Mouse (Mus musculus) layer of hippocampus, adult 2 months (tissue): ENCODE data around the gene Macc1. TPM values are rescaled to one million over a fixed set of nuclear protein-coding genes. Genes with fewer than 3 reads are reported as not detected.

Experiments used
- DNase-seq, 2 experiments: peaks; one replicate each; pipeline ENCODE4 v3.0.0; 2022; ENCODE audit warnings: low spot score in 2 of 2
- H3K27ac ChIP-seq: fragments of 200-600 bp; 2 replicates; pipeline ENCODE4 v1.8.1; 2022
- H3K4me3 ChIP-seq: fragments of 200-600 bp; 2 replicates; pipeline ENCODE4 v1.8.1; 2022; ENCODE audit warnings: mild to moderate bottlenecking
- CTCF ChIP-seq: fragments of 200-600 bp; conservative IDR thresholded peaks from 2 replicates; pipeline ENCODE4 v1.8.1; 2022; ENCODE audit warnings: antibody characterized with exemption, mild to moderate bottlenecking, moderate library complexity
- total RNA-seq, 2 experiments: library from RNA; stranded (reverse); gene quantifications; 2 replicates each; pipeline ENCODE4 v1.2.3; 2021

Macc1 gene
- total RNA-seq, 2 experiments from 2014 or later = not detected

- no peak for DNase-seq
- H3K27ac ChIP-seq = no peak overlapping the region
- H3K4me3 ChIP-seq = no peak overlapping the region
- no peak for TF ChIP-seq CTCF
Measured at GRCm38 (mm10) chr12:119404810-119405209, 90.7 kb downstream of the Macc1 start.

GRCm38 (mm10) chr12:119410522-119410921 lies 96.5 kb downstream of the Macc1 start:
- H3K4me3 ChIP-seq = no peak overlapping the region
- no peak for TF ChIP-seq CTCF
- no peak overlapping the region for H3K27ac ChIP-seq
- DNase-seq = no peak

GRCm38 (mm10) chr12:119410956-119411355 lies 96.9 kb downstream of the Macc1 start:
- no peak for TF ChIP-seq CTCF
- no peak for DNase-seq
- no peak overlapping the region for H3K27ac ChIP-seq
- H3K4me3 ChIP-seq = no peak overlapping the region

- H3K27ac ChIP-seq = no peak overlapping the region
- H3K4me3 ChIP-seq = no peak overlapping the region
- TF ChIP-seq CTCF = no peak
- DNase-seq = no peak
Measured at GRCm38 (mm10) chr12:119411982-119412381, 97.9 kb downstream of the Macc1 start.

GRCm38 (mm10) chr12:119415900-119416299 lies 101.8 kb downstream of the Macc1 start:
- no peak for TF ChIP-seq CTCF
- no peak overlapping the region for H3K4me3 ChIP-seq
- no peak overlapping the region for H3K27ac ChIP-seq
- no peak for DNase-seq

GRCm38 (mm10) chr12:119425749-119426148 lies 111.7 kb downstream of the Macc1 start:
- Histone ChIP-seq H3K27ac (no peak overlapping the region), H3K4me3 (no peak overlapping the region)
- TF ChIP-seq CTCF = no peak
- DNase-seq = no peak

GRCm38 (mm10) chr12:119426182-119426886 lies 112.3 kb downstream of the Macc1 start:
- H3K4me3 ChIP-seq = no peak overlapping the region
- no peak for DNase-seq
- no peak overlapping the region for H3K27ac ChIP-seq
- TF ChIP-seq CTCF = no peak

- peak; percentile 32 to 52 for DNase-seq
- Histone ChIP-seq H3K4me3 (no peak overlapping the region), H3K27ac (no peak overlapping the region)
- peak; percentile 81 for TF ChIP-seq CTCF
Measured at GRCm38 (mm10) chr12:119426887-119427204, 112.8 kb downstream of the Macc1 start.

GRCm38 (mm10) chr12:119440720-119441119 lies 126.7 kb downstream of the Macc1 start:
- no peak overlapping the region for H3K4me3 ChIP-seq
- TF ChIP-seq CTCF = no peak
- no peak for DNase-seq
- no peak overlapping the region for H3K27ac ChIP-seq

- H3K27ac ChIP-seq = no peak overlapping the region
- H3K4me3 ChIP-seq = no peak overlapping the region
- no peak for DNase-seq
- TF ChIP-seq CTCF = no peak
Measured at GRCm38 (mm10) chr12:119450116-119450515, 136.0 kb downstream of the Macc1 start.

GRCm38 (mm10) chr12:119451232-119451631 lies 137.2 kb downstream of the Macc1 start:
- H3K27ac ChIP-seq = no peak overlapping the region
- DNase-seq = no peak
- no peak for TF ChIP-seq CTCF
- no peak overlapping the region for H3K4me3 ChIP-seq

- Histone ChIP-seq H3K4me3 (no peak overlapping the region), H3K27ac (no peak overlapping the region)
- no peak for DNase-seq
- no peak for TF ChIP-seq CTCF
Measured at GRCm38 (mm10) chr12:119454076-119454475, 140.0 kb downstream of the Macc1 start.

- peak; percentile 47 to 68 for DNase-seq
- Histone ChIP-seq H3K27ac (0 out of 2 replicates have a peak overlapping the region, but pooled peaks have one; percentile 39), H3K4me3 (no peak overlapping the region)
- no peak for TF ChIP-seq CTCF
Measured at GRCm38 (mm10) chr12:119464040-119464939, 150.2 kb downstream of the Macc1 start.

GRCm38 (mm10) chr12:119464940-119465245 lies 150.8 kb downstream of the Macc1 start:
- no peak overlapping the region for H3K4me3 ChIP-seq
- no peak overlapping the region for H3K27ac ChIP-seq
- TF ChIP-seq CTCF = no peak
- DNase-seq = no peak
